Mouse (Mus musculus): ENCODE measurements around the gene Atg9a. TPM values are rescaled to one million over a fixed set of nuclear protein-coding genes. Genes with fewer than 3 reads are reported as not detected.

The Atg9a gene
- total RNA-seq, 1 experiment: 17.2 TPM

DNA sequence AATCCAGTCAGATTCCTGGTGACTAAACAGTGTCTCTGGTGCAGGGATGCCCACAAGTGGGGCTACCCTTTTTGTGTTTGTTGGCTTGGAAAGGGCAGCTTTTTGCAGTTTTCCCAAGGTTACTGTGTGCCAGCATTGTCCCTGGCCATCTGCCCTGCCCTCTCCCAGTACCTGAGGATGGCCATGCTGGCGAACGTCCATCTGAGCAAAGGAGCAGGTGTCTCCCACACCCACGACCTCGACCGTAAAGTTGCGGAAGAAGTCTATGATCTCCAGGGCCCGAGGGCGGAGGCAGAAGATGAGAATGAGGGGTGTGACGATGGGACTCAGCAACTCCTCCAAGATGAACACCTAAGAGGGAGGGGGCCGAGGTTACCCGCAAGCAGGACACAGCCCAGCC is 6.5 kb downstream of the Atg9a start:
- no peaks in the 10 kb centered on the region for H3K9me3 ChIP-seq (ENCODE audit: control insufficient read depth, insufficient read depth, low read depth, low read length)
- DNase-seq (ENCODE audit: low read depth, low spot score): no peak
- no peak overlapping the region for H3K9ac ChIP-seq (ENCODE audit: insufficient read depth, low read depth, low read length, poor library complexity, severe bottlenecking)
- no peak overlapping the region for H3K27ac ChIP-seq (ENCODE audit: insufficient read depth, low read depth, low read length, poor library complexity, severe bottlenecking)
- in situ Hi-C loops (cut with MboI; ENCODE audit: low sequenced_read_pairs in 2 of 2, unreplicated experiment in 2 of 2): no loop called here
- H3K4me3 ChIP-seq (ENCODE audit: insufficient read depth in 1 of 2, low read depth in 1 of 2, low read length in 2 of 2, poor library complexity in 1 of 2, severe bottlenecking in 1 of 2): peak overlapping the region in 1 of 2 experiments; percentile 6; a peak in 2 of 4 replicates
- TF ChIP-seq ZNF384 (IDR thresholded peaks at IDR 0.05; ENCODE audit: low read depth, low read length): no peak
- no peak for TF ChIP-seq MAFK (IDR thresholded peaks at IDR 0.05; ENCODE audit: insufficient read depth, low read depth, low read length)
- TF ChIP-seq CHD2 (IDR thresholded peaks at IDR 0.05; ENCODE audit: low read depth, low read length): no peak
- no peak for TF ChIP-seq ZC3H11A (IDR thresholded peaks at IDR 0.05; ENCODE audit: borderline replicate concordance, low read depth, low read length)
- no peak for TF ChIP-seq HCFC1 (IDR thresholded peaks at IDR 0.05; ENCODE audit: borderline replicate concordance, insufficient read depth, low read length)
- peaks cover 3% of the 10 kb centered on the region; the same call in 1 of the 2 replicates for H3K36me3 ChIP-seq (ENCODE audit: control insufficient read depth, insufficient read depth, low read length, poor library complexity, severe bottlenecking)
- peaks cover 2 to 4% of the 10 kb centered on the region in 2 experiments; a peak in 2 of 4 replicates for H3K4me1 ChIP-seq (ENCODE audit: control insufficient read depth in 2 of 2, insufficient read depth in 2 of 2, low read length in 2 of 2, poor library complexity in 1 of 2)

DNA sequence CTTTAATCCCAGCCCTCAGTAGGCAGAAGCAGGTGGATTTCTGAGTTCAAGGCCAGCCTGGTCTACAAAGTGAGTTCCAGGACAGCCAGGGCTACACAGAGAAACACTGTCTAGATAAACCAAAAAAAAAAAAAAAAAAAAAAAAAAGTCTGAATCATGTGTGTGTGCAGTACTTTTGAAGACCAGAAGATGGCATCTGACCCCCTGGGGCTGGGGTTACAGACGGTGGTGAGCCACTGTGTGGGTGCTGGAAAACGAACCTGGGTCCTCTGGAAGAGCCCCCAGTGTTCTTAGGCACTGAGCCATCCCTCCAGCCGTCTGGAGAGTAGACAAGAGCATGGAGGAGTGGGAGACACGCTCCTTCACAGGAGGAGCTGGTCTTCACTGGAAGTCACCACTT is 9.8 kb downstream of the Atg9a start:
- in situ Hi-C loops (cut with MboI; ENCODE audit: low sequenced_read_pairs in 2 of 2, unreplicated experiment in 2 of 2): no loop called here
- no peak for TF ChIP-seq MAFK (IDR thresholded peaks at IDR 0.05; ENCODE audit: insufficient read depth, low read depth, low read length)
- TF ChIP-seq ZNF384 (IDR thresholded peaks at IDR 0.05; ENCODE audit: low read depth, low read length): peak; percentile 95
- Histone ChIP-seq H3K27ac (ENCODE audit: insufficient read depth, low read depth, low read length, poor library complexity, severe bottlenecking) (no peak overlapping the region), H3K36me3 (ENCODE audit: control insufficient read depth, insufficient read depth, low read length, poor library complexity, severe bottlenecking) (peaks cover 3% of the 10 kb centered on the region; the same call in 1 of the 2 replicates), H3K4me1 (ENCODE audit: control insufficient read depth in 2 of 2, insufficient read depth in 2 of 2, low read length in 2 of 2, poor library complexity in 1 of 2) (peaks cover 4 to 5% of the 10 kb centered on the region in 2 experiments; a peak in 2 of 4 replicates), H3K4me3 (ENCODE audit: insufficient read depth in 1 of 2, low read depth in 1 of 2, low read length in 2 of 2, poor library complexity in 1 of 2, severe bottlenecking in 1 of 2) (no peak overlapping the region), H3K9me3 (ENCODE audit: control insufficient read depth, insufficient read depth, low read depth, low read length) (no peaks in the 10 kb centered on the region), H3K9ac (ENCODE audit: insufficient read depth, low read depth, low read length, poor library complexity, severe bottlenecking) (no peak overlapping the region)
- no peak for DNase-seq (ENCODE audit: low read depth, low spot score)

DNA sequence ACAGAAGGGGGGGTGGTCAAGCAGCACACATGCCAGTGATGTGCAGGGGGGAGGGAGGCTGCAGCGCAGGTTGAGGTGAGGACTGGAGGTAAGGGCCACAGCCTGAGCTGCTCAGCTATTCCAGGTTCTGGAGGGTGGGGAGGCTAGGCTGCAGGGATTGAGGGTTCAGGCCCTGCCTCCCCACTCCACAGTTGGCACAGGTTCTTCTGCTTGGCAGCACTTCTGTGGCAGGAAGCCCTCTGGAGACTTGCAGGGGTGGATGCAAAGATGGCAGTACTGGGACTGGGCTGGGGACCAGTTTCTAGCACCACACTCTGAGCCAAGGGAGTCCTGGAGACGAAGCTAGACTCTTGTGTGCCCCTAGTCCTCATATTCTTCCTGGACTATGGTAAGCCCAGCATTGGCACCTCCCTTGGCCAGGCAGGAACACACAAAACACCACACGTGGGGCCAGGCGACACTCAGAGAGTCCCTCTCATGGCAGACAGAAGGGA is 10.6 kb downstream of the Atg9a start:
- no peak overlapping the region for H3K9ac ChIP-seq (ENCODE audit: insufficient read depth, low read depth, low read length, poor library complexity, severe bottlenecking)
- in situ Hi-C loops (cut with MboI; ENCODE audit: low sequenced_read_pairs in 2 of 2, unreplicated experiment in 2 of 2): no loop called here
- no peak for DNase-seq (ENCODE audit: low read depth, low spot score)
- TF ChIP-seq MAFK (IDR thresholded peaks at IDR 0.05; ENCODE audit: insufficient read depth, low read depth, low read length) (no peak), HCFC1 (IDR thresholded peaks at IDR 0.05; ENCODE audit: borderline replicate concordance, insufficient read depth, low read length) (no peak), ZC3H11A (IDR thresholded peaks at IDR 0.05; ENCODE audit: borderline replicate concordance, low read depth, low read length) (no peak), ZNF384 (IDR thresholded peaks at IDR 0.05; ENCODE audit: low read depth, low read length) (no peak), CHD2 (IDR thresholded peaks at IDR 0.05; ENCODE audit: low read depth, low read length) (no peak)
- H3K36me3 ChIP-seq (ENCODE audit: control insufficient read depth, insufficient read depth, low read length, poor library complexity, severe bottlenecking): peaks cover 4% of the 10 kb centered on the region; the same call in 1 of the 2 replicates
- no peaks in the 10 kb centered on the region for H3K9me3 ChIP-seq (ENCODE audit: control insufficient read depth, insufficient read depth, low read depth, low read length)
- no peak overlapping the region for H3K4me3 ChIP-seq (ENCODE audit: insufficient read depth in 1 of 2, low read depth in 1 of 2, low read length in 2 of 2, poor library complexity in 1 of 2, severe bottlenecking in 1 of 2)
- H3K27ac ChIP-seq (ENCODE audit: insufficient read depth, low read depth, low read length, poor library complexity, severe bottlenecking): no peak overlapping the region
- H3K4me1 ChIP-seq (ENCODE audit: control insufficient read depth in 2 of 2, insufficient read depth in 2 of 2, low read length in 2 of 2, poor library complexity in 1 of 2): peaks cover 4 to 5% of the 10 kb centered on the region in 2 experiments; a peak in 2 of 4 replicates

DNA sequence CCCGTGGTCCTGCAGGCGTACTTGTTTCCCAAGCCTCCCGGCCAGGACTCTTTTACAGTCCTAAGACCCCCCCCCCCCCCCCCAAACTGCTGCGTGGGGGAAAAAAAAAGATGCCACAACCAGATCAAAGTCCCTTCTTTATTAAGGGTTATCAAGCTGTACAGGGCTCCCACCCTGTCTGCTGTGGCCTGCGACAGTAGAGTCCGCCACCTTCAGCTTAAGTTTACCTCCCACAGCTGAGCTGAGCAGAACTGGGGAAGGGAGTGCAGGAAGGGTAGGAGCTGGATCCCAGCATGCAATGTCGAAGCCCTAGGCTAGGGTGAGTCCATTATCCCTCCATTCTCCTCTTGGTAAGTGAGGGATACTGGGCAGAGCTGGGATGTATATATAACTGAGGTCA is 11.3 kb downstream of the Atg9a start:
- H3K27ac ChIP-seq (ENCODE audit: insufficient read depth, low read depth, low read length, poor library complexity, severe bottlenecking): no peak overlapping the region
- DNase-seq (ENCODE audit: low read depth, low spot score): no peak
- in situ Hi-C loops (cut with MboI; ENCODE audit: low sequenced_read_pairs in 2 of 2, unreplicated experiment in 2 of 2): no loop called here
- peaks cover 4% of the 10 kb centered on the region; the same call in 1 of the 2 replicates for H3K36me3 ChIP-seq (ENCODE audit: control insufficient read depth, insufficient read depth, low read length, poor library complexity, severe bottlenecking)
- peak overlapping the region in 1 of 2 experiments; percentile 81; a peak in 2 of 4 replicates for H3K4me3 ChIP-seq (ENCODE audit: insufficient read depth in 1 of 2, low read depth in 1 of 2, low read length in 2 of 2, poor library complexity in 1 of 2, severe bottlenecking in 1 of 2)
- H3K9ac ChIP-seq (ENCODE audit: insufficient read depth, low read depth, low read length, poor library complexity, severe bottlenecking): peak overlapping the region; percentile 55; the same call in 1 of the 2 replicates
- peaks cover 4 to 5% of the 10 kb centered on the region in 2 experiments; a peak in 2 of 4 replicates for H3K4me1 ChIP-seq (ENCODE audit: control insufficient read depth in 2 of 2, insufficient read depth in 2 of 2, low read length in 2 of 2, poor library complexity in 1 of 2)
- H3K9me3 ChIP-seq (ENCODE audit: control insufficient read depth, insufficient read depth, low read depth, low read length): no peaks in the 10 kb centered on the region
- no peak for TF ChIP-seq HCFC1 (IDR thresholded peaks at IDR 0.05; ENCODE audit: borderline replicate concordance, insufficient read depth, low read length)
- TF ChIP-seq ZNF384 (IDR thresholded peaks at IDR 0.05; ENCODE audit: low read depth, low read length): no peak
- TF ChIP-seq MAFK (IDR thresholded peaks at IDR 0.05; ENCODE audit: insufficient read depth, low read depth, low read length): no peak
- no peak for TF ChIP-seq CHD2 (IDR thresholded peaks at IDR 0.05; ENCODE audit: low read depth, low read length)
- TF ChIP-seq ZC3H11A (IDR thresholded peaks at IDR 0.05; ENCODE audit: borderline replicate concordance, low read depth, low read length): no peak

Data from ES-E14 (cell line).